Mouse (Mus musculus) erythroblast, embryonic 14.5 days (primary cell): ENCODE measurements at regions not wholly inside any gene's neighbourhood (a gene's known extent, or its start where the extent isn't known, plus 50 kb on each side); places are given as distances from the start of the nearest gene placed in this dataset.

ENCODE experiments used
- GATA1 ChIP-seq: IDR thresholded peaks from 2 replicates; pipeline ENCODE4 v1.6.1; 2012; ENCODE audit warnings: low read length, inconsistent platforms, mixed read lengths
- TAL1 ChIP-seq: IDR thresholded peaks from 3 replicates; pipeline ENCODE4 v1.6.1; 2012; ENCODE audit warnings: low read length, inconsistent platforms, mixed read lengths

GRCm38 (mm10) chr1:153997201-153998181, 97.5 kb upstream of the Teddm2 start:
- no peak for TF ChIP-seq GATA1
- TF ChIP-seq TAL1 = no peak
